Mouse (Mus musculus): ENCODE measurements around the gene Slc12a3.

Gene Slc12a3

GRCm38 (mm10) chr8:94408443-94409080 is 79.6 kb downstream of the Slc12a3 start:
- DNase-seq = no peak

DNA sequence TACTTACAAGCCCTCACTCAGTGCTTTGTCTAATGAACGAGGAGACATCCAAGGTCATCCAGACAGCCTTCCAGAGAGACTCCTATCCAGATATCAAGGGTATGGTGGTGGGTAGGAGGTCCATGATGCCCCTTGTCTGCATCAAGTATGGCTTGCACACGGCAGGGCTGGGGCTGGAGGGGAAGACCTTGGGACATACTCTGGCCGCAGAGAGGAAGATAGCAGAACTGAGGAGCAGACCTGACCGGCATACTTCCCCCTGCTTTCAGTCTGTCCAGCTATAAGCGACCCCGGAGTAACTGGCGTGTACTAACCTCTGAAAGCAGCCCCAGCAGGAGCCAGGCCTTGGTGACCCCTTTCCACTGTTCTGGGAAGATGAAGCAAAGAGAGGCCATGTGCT is 80.5 kb downstream of the Slc12a3 start:
- DNase-seq = no peak

GRCm38 (mm10) chr8:94412518-94412917 is 83.5 kb downstream of the Slc12a3 start:
- no peak for DNase-seq

DNA sequence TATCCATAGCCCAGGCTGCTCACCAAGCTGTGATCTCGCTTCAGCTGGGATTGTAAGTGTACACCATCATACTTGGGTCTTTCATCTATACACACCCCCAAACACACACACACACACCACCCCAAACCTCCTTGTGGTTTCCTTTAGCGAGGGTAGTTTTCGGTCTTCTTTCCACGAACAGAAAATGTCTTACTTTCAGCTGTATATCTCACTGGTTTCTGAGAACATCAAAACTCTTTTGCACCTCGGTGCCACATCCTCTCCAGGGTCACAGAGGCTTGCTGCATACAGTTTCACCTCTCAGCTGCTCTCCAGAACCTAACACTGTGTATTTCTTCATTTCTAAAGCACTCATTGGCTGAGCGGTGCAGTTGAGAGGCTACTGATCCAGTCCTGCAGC is 84.5 kb downstream of the Slc12a3 start:
- no peak for DNase-seq

- no peak for DNase-seq
Measured at GRCm38 (mm10) chr8:94415218-94415617, 86.2 kb downstream of the Slc12a3 start.
